Mouse (Mus musculus) MEL-GATA-1-ER (cell line): ENCODE data around the gene Ppfibp2.

Experiments
- DNase-seq: peaks from one replicate; pipeline ENCODE4 v3.0.0-alpha.2; 2012; ENCODE audit warnings: low read depth; ENCODE audit errors: extremely low read depth

Gene Ppfibp2

DNA sequence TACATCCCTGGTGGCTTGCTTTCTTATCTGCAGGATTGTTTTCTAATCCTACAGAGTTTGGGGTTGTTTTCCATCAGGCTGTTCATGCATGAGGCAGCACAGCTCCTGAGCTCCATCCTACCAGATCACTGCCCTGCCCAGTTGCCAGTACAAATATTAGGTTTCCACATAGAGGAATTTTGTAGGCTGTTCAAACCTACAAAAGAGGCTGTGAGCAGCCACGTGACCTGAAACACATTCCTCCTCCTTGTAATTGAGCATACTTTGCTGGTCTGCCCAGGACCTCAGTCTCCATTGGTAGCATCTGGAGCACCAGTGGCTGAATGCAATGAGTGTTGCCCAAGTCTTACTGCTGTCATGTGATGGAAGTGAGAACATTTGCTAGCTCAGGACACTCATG, 104.9 kb downstream of the Ppfibp2 start:
- no peak for DNase-seq

DNA sequence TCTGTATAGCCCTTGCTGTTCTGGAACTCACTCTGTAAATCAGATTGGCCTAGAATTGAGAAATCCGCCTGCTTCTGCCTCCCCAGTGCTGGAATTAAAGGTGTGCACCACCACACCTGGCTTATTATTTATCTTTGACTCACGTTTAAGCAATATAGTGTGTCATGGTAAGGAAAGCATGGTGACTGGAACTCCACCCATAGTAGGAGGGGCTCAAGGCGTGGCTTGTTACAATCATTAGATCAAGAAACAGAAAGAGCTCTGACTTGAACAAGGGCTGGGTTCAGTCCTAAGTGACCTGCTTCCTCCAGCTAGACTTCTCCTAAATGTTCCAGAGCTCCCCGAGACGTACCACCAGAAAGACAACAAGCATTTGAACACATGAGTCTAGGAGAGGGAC, 105.6 kb downstream of the Ppfibp2 start:
- DNase-seq = no peak

DNA sequence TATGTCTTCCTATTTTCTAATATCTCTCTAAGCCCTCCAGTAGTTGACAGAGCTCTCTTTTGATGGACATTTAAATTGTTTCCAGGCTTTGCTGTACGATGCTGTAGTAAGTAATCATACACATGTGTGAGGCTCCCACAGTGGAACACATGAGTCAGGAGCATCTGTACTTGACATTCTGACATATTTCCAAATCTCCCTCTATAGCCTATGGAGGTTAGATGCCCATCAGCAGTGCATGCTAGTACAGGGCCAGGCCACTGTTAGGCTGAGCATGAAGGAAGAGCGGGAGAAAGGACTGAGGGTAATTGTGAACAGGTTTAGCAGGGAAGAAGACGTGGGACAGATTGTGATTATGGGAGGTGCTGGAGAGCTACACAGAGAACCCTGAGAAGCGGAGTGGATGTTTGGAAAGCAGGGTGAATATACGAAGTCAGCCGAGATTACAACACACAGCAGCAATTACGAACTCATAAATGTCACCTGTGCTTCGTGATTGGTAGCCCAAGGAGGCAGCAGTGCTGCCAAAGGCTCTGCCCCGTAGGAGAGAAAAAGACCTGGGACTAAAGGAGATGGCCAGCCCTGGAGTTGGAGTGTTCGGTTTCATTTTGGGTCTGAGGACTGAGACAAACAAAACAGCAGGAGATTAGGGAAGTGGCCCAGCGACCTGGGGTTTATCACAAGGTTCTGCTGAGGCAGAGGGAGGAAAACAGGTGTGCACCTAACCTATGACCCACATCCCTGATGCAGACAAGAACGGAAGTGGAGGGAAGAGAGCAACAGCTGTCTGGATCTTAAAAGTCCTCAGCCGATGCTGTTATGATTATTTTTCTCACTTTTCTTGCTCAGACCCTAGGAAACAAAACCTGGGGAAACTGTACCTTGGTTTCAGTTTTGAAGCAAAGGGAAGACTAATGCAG, 107.7 kb downstream of the Ppfibp2 start:
- no peak for DNase-seq

GRCm38 (mm10) chr7:107705941-107706340, 110.9 kb downstream of the Ppfibp2 start:
- no peak for DNase-seq

DNA sequence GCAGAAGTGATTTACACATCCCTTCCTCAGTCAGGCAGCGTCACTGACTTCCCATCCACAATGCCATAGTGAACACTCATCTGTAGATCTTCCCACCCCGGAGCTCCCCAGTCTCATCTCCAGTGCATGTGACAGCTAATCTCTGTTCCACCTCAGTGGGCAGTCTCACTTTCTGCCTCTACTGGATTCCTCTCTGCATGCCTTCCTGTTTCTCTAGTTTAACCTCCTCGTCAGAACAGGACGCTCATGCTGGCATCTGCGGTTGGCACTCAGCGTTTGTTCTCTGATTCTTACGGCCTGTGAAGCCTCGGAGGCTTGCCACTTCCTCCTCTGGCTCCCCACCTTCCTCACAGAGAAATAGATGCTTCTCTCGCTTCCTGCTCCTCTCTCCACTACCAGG, 112.6 kb downstream of the Ppfibp2 start:
- DNase-seq = no peak

DNA sequence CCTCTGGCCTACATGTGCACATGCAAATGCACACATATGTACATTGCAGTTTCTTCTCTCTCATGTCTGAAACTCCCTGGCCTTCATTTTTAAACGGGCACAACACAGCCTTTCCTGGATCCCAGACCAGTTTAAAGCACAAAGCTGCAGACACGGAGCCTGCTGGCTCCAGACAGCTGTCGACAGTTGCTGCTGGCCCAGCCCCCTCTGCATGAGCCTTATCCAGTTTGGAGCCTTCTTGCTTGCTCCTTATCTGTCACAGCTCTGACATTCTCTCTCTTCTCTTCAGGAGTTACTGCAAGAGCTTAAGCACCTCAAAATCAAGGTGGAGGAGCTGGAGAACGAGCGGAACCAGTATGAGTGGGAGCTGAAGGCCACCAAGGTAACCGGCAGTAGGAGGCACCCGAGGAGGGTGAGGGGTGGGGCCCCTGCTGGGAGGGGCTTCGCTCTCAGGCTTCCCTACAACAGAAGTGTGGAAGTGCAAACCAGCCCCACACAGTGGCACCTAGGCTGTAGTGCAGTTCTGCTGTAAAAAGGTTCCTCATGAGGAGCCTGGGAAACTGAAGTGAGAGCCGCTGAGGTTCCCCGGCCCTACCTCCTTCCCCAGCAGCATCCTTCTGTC, 113.6 kb downstream of the Ppfibp2 start:
- no peak for DNase-seq

- DNase-seq = no peak
These were observed 117.7 kb downstream of the Ppfibp2 start for GRCm38 (mm10) chr7:107712743-107713142.

- no peak for DNase-seq
These were observed 119.1 kb downstream of the Ppfibp2 start for GRCm38 (mm10) chr7:107714067-107714466.

DNA sequence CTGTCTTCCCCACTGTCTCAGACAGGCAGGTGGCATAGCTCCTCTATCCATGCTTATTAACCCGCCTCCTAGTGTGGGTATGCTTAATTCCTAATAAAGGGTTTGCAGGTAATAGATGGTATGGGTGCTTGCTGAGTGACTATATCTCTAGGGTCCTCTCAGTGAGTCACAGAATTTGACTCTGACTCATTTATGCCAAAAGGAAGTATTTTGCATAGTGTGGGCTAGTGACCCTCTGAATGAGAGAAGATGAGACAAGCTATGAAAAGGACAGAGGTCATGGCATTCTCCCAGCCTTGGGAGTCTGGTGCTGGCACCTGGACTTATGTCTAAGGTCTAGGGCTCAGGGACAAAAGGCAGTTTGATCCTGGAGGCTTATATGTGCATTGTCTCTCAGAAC, 125.8 kb downstream of the Ppfibp2 start:
- no peak for DNase-seq

GRCm38 (mm10) chr7:107722536-107722935, 127.5 kb downstream of the Ppfibp2 start:
- DNase-seq = no peak

GRCm38 (mm10) chr7:107727538-107727937, 132.5 kb downstream of the Ppfibp2 start:
- no peak for DNase-seq

- DNase-seq = no peak
These were observed 135.6 kb downstream of the Ppfibp2 start for GRCm38 (mm10) chr7:107730587-107730986.

GRCm38 (mm10) chr7:107733162-107733561, 138.2 kb downstream of the Ppfibp2 start:
- no peak for DNase-seq

DNA sequence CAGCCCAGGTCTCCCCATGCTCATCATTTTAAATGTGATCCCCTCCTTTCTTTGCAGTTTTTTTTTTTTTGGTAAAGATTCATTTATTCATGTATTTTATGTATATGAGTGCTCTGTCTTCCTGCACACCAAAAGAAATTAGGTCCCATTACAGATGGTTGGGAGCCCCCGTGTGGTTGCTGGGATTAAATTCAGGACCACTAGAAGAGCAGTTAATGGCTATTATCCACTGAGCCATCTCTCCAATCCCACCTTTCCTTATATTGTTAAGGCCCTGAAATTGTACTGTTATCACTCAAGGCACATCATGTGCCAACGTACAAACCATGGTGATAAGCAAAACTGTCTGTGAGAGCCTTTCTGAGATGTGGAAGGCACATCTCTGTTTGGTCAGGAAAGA, 143.7 kb downstream of the Ppfibp2 start:
- no peak for DNase-seq

- DNase-seq = no peak
These were observed 148.0 kb downstream of the Ppfibp2 start for GRCm38 (mm10) chr7:107742963-107743465.

GRCm38 (mm10) chr7:107744454-107744853, 149.4 kb downstream of the Ppfibp2 start:
- no peak for DNase-seq

DNA sequence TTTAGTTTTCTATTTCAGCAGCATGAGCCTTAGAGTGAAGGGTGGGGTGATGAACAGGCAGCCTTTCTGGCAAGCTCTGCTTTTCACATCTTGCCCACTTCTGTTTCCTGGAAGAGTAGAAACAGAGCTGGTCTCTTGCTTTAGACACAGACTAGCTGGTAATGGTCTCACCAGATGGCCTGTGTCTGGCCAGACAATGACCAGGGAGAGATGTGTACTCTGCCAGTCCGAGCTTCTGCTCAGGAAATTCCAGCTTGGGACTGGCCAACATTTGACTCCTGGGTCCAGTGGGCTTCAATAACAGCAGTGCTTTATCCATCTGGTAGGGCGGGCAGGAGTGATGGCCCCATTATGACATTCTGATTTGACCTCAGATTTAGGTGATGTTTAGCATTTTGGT, 150.1 kb downstream of the Ppfibp2 start:
- DNase-seq = no peak

DNA sequence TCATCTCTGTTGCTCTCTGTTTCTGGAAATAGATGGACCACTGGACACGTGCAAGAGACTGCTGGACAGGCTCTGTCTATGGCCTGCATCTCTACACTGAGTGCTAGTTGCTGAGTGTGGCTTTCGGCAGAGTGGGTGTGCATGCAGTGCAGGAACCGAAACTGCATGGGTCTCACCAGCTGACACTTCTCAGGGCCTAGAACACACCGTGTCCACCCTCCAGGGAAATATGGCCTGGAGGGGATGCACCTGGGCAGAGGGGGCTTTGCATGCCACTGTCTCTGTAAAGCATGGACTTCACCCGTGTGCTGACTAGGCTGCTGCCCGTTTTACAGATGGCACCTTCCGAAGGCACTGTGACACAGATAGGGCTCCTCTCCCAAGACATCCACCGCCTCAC, 151.0 kb downstream of the Ppfibp2 start:
- DNase-seq = no peak

GRCm38 (mm10) chr7:107747476-107747875, 152.5 kb downstream of the Ppfibp2 start:
- no peak for DNase-seq

DNA sequence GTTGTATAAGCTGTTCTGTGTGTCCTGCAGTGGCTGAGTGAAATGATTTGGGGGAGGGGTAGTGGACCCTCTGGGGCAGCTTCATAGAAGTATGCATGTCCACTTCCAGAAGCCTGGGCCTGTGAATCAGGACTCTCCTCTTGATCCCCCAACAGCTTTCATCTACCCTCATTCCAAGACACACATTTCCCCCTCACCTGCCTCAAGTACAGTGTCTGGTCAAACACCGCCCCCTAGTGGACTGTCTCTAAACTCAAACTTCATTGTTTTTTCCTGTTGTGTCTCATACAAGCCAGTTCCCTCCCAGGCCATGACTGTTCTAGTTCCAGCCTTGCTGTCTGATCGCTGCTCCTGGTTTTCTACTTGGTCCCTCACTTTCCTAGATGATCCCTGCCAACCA, 152.9 kb downstream of the Ppfibp2 start:
- DNase-seq = no peak

- no peak for DNase-seq
These were observed 154.3 kb downstream of the Ppfibp2 start for GRCm38 (mm10) chr7:107749270-107749669.

- no peak for DNase-seq
These were observed 154.7 kb downstream of the Ppfibp2 start for GRCm38 (mm10) chr7:107749721-107750120.
